Mouse (Mus musculus) heart, adult 2 months (tissue): ENCODE data around the gene Diaph2.

Experiments
- CTCF ChIP-seq: fragments of 200-600 bp; IDR thresholded peaks from 2 replicates; pipeline ENCODE4 v1.8.1; 2022; ENCODE audit warnings: antibody characterized with exemption, mild to moderate bottlenecking, moderate library complexity
- EP300 ChIP-seq: fragments of 200-500 bp; IDR thresholded peaks from 2 replicates; pipeline ENCODE4 v1.6.1; 2011; ENCODE audit warnings: low read depth, low read length, control low read depth; ENCODE audit not compliant: insufficient read depth

GRCm38 (mm10) chrX:130008210-130008609, 258.7 kb downstream of the Diaph2 start:
- TF ChIP-seq CTCF = no peak
- no peak for TF ChIP-seq EP300
